Mouse (Mus musculus) heart, postnatal 10 days (tissue): ENCODE results near the gene Gngt2. TPM values are rescaled to one million over a fixed set of nuclear protein-coding genes. Genes with fewer than 3 reads are reported as not detected.

ENCODE experiments used
- DNase-seq, 2 experiments: peaks; one replicate each; pipeline ENCODE4 v3.0.0; 2021
- intact Hi-C: fragments of 180-260 bp; cut with DNase I; formaldehyde crosslinking; loops from one replicate; pipeline ENCODE4 v1.15.1; 2025
- total RNA-seq, 2 experiments: library from RNA; stranded (reverse); gene quantifications; 2 replicates each; pipeline ENCODE4 v1.2.3; 2021

The Gngt2 gene
- total RNA-seq, 2 experiments from 2014 or later: 24.7 to 26.0 TPM

GRCm38 (mm10) chr11:95838999-95839868, 2.2 kb downstream of the Gngt2 start:
- intact Hi-C loops: no loop called here
- no peak for DNase-seq

DNA sequence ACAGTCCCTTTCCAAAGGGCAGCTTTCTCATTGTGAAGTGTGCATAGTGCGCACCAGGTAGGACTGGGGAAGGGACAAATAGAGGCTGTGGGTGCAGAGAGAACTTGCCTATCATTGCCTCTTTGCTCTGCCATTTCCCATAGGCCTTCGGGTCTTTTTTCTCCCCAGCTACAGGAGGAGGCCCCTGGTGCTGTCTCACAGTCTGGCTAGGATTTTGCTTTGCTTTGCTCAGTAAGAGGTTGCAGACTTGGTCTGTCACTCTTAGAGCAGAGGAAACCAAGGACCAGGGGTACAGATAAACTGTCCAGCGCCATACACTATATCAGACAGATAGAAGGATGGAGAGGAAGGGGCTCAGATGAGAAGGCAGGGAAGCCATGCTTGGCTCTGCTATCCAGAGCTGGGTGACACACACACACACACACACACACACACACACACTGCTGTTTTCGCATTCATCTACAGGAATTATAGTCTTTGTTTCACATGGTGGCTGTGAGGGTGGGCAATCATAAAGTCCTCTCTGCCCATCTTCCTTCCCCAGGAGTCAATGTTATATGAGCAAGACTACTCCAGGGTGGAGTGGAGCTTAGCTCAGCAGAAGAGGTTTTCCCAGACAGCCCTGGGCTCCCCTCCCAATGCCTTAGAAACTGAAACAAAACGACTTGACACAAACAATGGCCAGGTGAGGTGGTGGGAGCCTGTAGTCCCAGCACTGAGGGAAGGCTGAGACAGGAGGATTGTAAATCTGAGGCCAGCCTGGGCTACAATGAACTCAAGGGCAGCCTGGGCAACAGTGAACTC, 3.9 kb downstream of the Gngt2 start:
- DNase-seq: no peak
- intact Hi-C loops: no loop called here

- intact Hi-C loops: no loop called here
- DNase-seq: no peak
Measured at GRCm38 (mm10) chr11:95841498-95841830, 4.4 kb downstream of the Gngt2 start.

DNA sequence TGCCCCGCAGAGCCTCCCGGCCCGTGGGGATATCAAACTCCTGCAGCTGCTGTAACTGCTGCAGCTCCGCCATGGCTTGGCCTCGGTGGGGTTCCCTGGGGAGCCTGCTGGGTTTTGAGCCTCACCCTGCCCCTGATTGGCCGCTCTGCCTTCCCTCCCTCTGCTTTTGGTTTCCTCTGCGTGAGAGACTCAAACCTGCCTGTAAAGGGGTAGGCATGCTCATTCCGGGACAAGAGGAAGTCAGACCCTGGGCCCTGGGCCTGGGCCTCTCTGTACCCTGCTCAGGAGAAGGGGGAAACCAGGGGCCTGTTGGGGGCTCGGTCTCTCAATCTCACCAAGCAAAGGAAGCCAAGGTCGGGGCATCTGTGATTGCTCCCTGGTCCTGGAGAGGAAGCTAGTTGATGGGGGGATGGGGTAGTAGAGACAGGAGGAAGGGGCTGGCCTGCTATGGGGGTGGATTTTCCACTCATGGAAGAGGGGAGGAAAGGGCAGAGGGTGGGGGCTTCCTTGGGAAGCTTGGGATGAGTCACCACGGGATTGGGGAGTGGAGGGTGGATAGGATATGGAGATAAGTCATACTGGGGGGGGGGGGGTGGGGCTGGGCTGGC, 5.2 kb downstream of the Gngt2 start, which contains the start of gene Abi3:
Gene Abi3, minus strand, starts transcription at position 403 of the 608 bp plus-strand sequence.
- intact Hi-C loops: no loop called here
- DNase-seq: peak; percentile 60 to 72

- intact Hi-C loops: no loop called here
- DNase-seq: no peak
Measured at GRCm38 (mm10) chr11:95842953-95843352, 5.9 kb downstream of the Gngt2 start.

- no peak for DNase-seq
- intact Hi-C loops: no loop called here
Measured at GRCm38 (mm10) chr11:95843421-95843950, 6.5 kb downstream of the Gngt2 start.

GRCm38 (mm10) chr11:95844935-95845334, 7.9 kb downstream of the Gngt2 start:
- intact Hi-C loops: no loop called here
- no peak for DNase-seq

DNA sequence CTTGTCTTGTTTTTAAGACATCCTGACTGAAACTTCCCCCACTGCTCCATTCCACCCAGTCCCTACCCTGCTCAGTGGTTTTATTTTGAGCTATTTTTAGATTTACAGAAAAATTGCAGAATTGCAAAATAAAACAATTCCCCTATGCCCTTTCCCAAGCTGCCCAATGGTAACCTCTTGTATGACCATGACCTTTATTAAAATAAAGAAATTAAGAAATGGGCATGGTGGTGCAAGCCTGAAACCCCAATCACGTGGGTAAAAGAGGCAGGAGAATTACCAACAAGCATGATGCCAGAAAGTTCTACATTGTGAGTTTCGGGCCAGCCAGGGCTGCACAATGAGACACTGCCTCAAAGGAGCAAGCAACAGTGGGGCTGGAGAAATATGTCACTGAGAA, 13.9 kb downstream of the Gngt2 start:
- intact Hi-C loops: no loop called here
- no peak for DNase-seq

- peak; percentile 76 to 78 for DNase-seq
Measured at GRCm38 (mm10) chr11:95853684-95854083, 16.7 kb downstream of the Gngt2 start.

GRCm38 (mm10) chr11:95857306-95857705, 20.3 kb downstream of the Gngt2 start:
- DNase-seq: no peak
- intact Hi-C loops: no loop called here

More at GRCm38 (mm10) chr11:95853684-95854083, 16.7 kb downstream of the Gngt2 start:
- intact Hi-C loops: loop anchor here (1.0 to 2.0 kb wide), 2 partner anchors 26 to 83 kb away; no protein-coding TSS in a partner anchor

GRCm38 (mm10) chr11:95857716-95858527, 20.9 kb downstream of the Gngt2 start:
- intact Hi-C loops: no loop called here
- DNase-seq: no peak

DNA sequence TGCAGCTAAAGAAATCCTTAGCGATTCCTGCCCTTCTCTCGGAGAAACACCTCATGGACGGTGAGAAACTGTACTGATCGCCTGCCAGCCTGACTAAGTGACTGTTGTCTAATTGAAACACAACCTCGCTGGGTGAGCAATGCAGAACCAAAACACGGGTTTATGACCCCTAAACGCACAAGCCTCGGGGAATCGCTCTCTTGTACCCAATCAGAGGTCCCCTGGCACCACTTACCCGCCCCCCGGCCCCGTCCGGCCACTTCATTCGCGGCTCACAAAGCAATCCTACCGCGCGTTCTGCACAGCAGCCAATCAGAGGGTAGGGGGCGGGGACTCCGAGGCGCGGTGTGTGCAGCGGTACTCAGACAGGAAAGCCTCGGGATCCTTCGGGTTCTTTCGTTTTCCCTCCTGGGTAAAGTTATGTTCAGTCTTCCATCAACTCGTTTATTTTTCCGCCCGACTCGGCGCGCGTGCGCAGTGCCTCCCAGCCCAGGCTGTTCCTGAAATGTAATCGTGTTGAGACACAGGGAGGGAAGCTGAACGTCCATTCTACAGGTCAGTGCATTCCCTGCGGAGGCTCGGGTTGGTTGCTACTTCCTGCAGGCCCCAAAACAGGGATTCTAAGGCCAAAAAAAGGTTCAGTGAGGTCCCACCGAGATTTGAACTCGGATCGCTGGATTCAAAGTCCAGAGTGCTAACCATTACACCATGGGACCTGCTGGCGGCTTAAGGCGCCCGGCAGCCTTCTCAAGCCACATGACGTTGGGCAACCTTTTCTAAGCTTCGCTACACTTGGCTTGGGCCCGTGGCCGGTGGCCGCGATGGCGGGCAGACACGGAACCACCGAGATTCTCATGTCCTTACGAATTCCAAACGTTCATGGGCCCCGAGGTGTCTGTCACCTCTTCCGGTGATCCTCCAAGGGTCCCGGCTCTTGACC, 21.8 kb downstream of the Gngt2 start:
- DNase-seq: peak; percentile 98
- intact Hi-C loops: no loop called here

- intact Hi-C loops: no loop called here
- no peak for DNase-seq
Measured at GRCm38 (mm10) chr11:95859468-95859855, 22.4 kb downstream of the Gngt2 start.

DNA sequence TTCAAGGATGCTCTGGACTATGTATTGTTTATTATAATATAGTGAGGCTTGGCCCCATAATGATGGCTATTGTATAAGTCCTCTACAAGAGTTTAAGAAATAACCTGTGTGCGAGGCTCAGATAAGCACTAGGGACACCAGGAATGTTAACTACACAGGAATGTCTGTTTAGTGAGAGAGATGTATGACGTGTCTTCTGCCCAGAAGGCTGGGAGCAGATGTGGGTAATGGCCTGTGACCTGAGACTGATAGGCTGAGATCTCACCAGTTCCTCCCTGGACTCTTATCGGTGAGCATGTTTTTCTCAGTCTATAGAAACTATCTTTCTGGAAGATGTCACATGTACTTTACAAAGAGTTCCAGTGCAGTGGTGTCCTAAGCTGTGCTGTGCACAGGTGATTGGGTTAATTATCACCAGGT, 23.1 kb downstream of the Gngt2 start:
- intact Hi-C loops: no loop called here
- no peak for DNase-seq

GRCm38 (mm10) chr11:95861397-95861796, 24.4 kb downstream of the Gngt2 start:
- intact Hi-C loops: no loop called here
- DNase-seq: no peak

- intact Hi-C loops: no loop called here
- DNase-seq: no peak
Measured at GRCm38 (mm10) chr11:95869442-95869841, 32.4 kb downstream of the Gngt2 start.

DNA sequence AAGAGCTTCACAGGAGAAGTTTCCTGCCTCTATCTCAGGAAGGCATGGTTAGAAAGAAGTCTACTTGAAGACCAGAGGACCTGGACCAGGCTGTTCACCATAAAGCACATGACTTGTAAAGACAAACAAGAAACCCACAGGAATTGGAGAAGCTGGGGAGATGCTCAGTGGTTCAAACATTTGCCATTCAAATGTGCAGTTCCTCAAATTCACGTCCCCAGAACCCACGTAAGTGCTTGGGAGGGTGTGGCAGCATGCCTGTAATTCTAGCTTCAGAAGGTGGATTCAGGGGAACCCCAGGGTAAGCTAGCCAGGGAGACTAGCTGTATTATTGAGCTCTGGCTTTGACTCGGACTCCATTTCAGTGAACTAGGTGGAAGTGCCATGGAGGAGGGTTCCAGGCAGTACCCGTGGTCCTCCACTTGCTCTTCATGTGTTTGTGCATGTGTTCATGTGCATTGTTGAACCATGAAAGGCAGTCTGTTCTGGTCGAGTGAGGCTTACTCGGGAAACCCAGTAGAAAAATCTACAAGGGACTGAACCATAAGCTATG, 33.0 kb downstream of the Gngt2 start:
- intact Hi-C loops: no loop called here
- no peak for DNase-seq

DNA sequence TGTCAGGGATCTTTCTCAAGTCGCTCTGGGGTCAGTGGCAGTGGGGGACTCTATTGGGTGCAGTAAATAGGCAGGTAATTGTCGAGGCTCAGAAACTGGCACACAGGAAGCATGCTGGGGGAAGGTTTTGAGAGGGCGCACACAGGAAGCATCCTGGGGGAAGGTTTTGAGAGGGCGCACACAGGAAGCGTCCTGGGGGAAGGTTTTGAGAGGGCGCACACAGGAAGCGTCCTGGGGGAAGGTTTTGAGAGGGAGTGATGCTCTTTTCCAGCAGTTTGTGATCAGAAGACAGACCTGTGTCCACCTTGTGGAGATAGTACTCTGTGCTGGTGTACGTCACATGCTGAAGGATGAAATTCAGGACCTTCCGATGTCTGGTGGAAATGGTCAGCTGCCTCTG, 38.8 kb downstream of the Gngt2 start:
- DNase-seq: no peak
- intact Hi-C loops: loop anchor here (2.0 kb wide), 3 partner anchors 105 to 249 kb away; no protein-coding TSS in a partner anchor

DNA sequence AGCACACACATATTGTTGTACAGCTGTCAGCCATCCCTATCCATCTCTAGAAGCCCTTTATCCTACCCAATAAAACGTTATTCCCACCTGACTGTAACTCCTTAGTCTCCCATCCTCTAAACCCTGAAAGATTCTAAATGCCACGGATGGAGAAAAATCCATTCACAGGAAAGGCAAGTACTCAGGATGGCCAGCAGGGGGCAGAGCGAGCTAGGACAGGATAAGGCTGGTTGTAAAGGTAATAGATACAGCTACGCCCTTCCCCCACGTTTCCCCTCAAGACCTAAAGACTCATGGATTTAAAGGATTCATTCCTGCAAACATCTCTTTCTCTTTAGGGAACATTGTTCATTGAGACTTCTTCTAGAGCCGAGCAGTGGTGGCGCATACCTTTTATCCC, 39.3 kb downstream of the Gngt2 start:
- DNase-seq: peak; percentile 54 to 82
- intact Hi-C loops: loop anchor here (2.0 kb wide), 3 partner anchors 105 to 249 kb away; no protein-coding TSS in a partner anchor
